Mouse (Mus musculus) myocyte (in vitro differentiated cells): Measurements from ENCODE around the gene Hist1h2bf.

Source experiments
- CEBPB ChIP-seq: IDR thresholded peaks from 2 replicates; pipeline ENCODE4 v1.6.1; 2011; ENCODE audit warnings: mild to moderate bottlenecking, moderate library complexity; ENCODE audit not compliant: poor library complexity, insufficient read depth, severe bottlenecking
- E2F4 ChIP-seq: IDR thresholded peaks from one replicate; pipeline ENCODE4 v1.6.1; 2011; ENCODE audit warnings: mild to moderate bottlenecking, control low read depth, moderate library complexity; ENCODE audit not compliant: insufficient read depth
- MAX ChIP-seq: IDR thresholded peaks from one replicate; pipeline ENCODE4 v1.6.1; 2011; ENCODE audit warnings: low read depth, mild to moderate bottlenecking, control low read depth
- POLR2A ChIP-seq: IDR thresholded peaks from one replicate; pipeline ENCODE4 v1.6.1; 2011; ENCODE audit warnings: low read depth, mild to moderate bottlenecking, control low read depth, moderate library complexity; ENCODE audit not compliant: insufficient read length
- REST ChIP-seq: IDR thresholded peaks from one replicate; pipeline ENCODE4 v1.6.1; 2011; ENCODE audit warnings: mild to moderate bottlenecking, control low read depth, moderate library complexity; ENCODE audit not compliant: insufficient read depth, insufficient read length
- SRF ChIP-seq: IDR thresholded peaks from one replicate; pipeline ENCODE4 v1.6.1; 2011; ENCODE audit warnings: low read depth; ENCODE audit not compliant: control insufficient read depth, insufficient read length
- TCF12 ChIP-seq: IDR thresholded peaks from one replicate; pipeline ENCODE4 v1.6.1; 2011; ENCODE audit warnings: mild to moderate bottlenecking, control low read depth; ENCODE audit not compliant: poor library complexity, insufficient read depth, severe bottlenecking
- USF1 ChIP-seq: IDR thresholded peaks from one replicate; pipeline ENCODE4 v1.6.1; 2011; ENCODE audit warnings: low read depth, mild to moderate bottlenecking, control low read depth, moderate library complexity

DNA sequence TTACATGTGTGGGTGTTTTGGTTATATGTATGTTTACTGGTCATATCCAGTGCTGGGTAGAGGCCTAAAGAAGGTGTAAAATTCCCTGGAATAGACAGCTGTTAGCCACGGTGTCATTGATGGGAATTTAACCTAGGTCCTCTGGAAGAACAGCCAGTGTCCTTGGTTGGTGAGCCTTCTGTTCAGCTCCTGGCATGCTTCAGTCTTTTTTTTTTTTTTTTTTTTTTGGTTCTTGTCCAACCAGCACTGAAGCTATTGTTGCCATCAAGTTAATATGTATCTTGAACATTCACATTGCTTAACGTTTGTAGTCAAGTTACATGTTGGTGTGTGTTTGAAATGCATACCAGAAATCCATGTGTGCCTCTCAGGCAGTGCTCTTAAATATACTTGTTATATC, 9.5 kb downstream of the Hist1h2bf start:
- TF ChIP-seq POLR2A (no peak), USF1 (no peak), TCF12 (no peak), MAX (no peak), REST (no peak), SRF (no peak), CEBPB (no peak), E2F4 (no peak)
